Mouse (Mus musculus) liver, embryonic 12.5 days (tissue): ENCODE measurements around the gene Pml. TPM values are rescaled to one million over a fixed set of nuclear protein-coding genes. Genes with fewer than 3 reads are reported as not detected.

Source experiments
- microRNA-seq: library from miRNA; unstranded; fragments of <30 nt; microRNA quantifications from one replicate; pipeline ENCODE4, GENCODE M21; 2017
- polyA plus RNA-seq: library from polyadenylated mRNA; unstranded; fragments of >200 nt; fragmentation: Nextera tagmentation; extraction: Ambion mirVana; gene quantifications from 2 replicates; pipeline ENCODE4 v1.2.1, GENCODE M21; 2016

The Pml gene
- polyA plus RNA-seq, 1 experiment from 2014 or later = 24.4 TPM

Small RNA genes within 50 kb of the gene (microRNA-seq; reads per million reads assigned to microRNA genes)
- gene Mir6385 = not detected

Other genes with a start within 250 kb of the Pml start
- gene Cyp11a1, start 243.4 kb downstream of the Pml start, polyA plus RNA-seq = 0.10 TPM in 1 of 2 replicates, not detected in the other
- 0.60 and 1.2 TPM in 2 replicates for gene Stra6, start 186.0 kb downstream of the Pml start, polyA plus RNA-seq
- gene Ccdc33, start 131.0 kb downstream of the Pml start, polyA plus RNA-seq = not detected in 2 replicates
- gene Islr, start 45.5 kb downstream of the Pml start, polyA plus RNA-seq = 4.9 and 5.9 TPM in 2 replicates
- gene Islr2, start 45.5 kb downstream of the Pml start, polyA plus RNA-seq = 0.07 TPM in 1 of 2 replicates, not detected in the other
- 6.5 and 6.6 TPM in 2 replicates for gene Stoml1, start 3.4 kb upstream of the Pml start, polyA plus RNA-seq
- gene Loxl1, start 63.4 kb upstream of the Pml start, polyA plus RNA-seq = 3.7 and 5.1 TPM in 2 replicates
- not detected in 2 replicates for gene Tbc1d21, start 120.7 kb upstream of the Pml start, polyA plus RNA-seq
- 0.19 and 0.41 TPM in 2 replicates for gene Insyn1, start 238.8 kb upstream of the Pml start, polyA plus RNA-seq